Mouse (Mus musculus): ENCODE data around the gene Cryzl2.

Gene Cryzl2

GRCm38 (mm10) chr1:157524775-157525174, 66.4 kb downstream of the Cryzl2 start:
- TF ChIP-seq GATA4 (IDR thresholded peaks at IDR 0.05; ENCODE audit: insufficient replicate concordance, low read length) = no peak

DNA sequence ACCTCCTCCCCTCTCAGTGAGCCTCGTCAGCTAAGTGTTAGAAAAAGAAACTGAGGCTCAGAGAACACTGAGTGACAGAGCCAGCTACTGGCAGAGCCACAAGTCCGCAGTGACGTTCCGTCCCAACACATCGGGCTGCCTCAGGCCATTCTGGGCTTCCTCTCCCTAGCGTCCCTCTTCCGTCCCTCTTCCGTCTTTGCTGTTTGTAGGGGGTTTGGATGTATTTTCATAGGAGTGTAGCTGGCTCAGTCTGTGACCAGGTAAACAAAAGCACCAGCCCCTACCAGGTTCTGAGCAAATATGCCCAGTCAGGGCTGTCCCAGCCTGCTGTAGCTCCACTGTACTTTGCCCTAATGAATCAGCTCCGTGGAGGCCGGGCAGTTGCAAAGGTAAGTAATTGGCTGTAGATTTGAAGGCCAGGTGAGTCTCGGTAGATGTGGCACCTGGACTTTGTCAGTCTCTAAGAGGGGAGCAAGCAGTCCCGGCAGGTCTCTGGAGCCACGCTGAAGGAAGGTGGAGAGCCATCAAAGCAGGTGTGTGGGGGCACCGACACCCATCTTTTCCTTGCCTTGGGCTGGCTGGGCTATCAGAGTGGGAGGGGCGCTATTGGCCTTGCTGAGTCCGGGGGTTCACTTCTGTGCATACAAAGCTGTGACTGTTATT, 67.4 kb downstream of the Cryzl2 start:
- TF ChIP-seq GATA4 (IDR thresholded peaks at IDR 0.05; ENCODE audit: insufficient replicate concordance, low read length) = no peak

DNA sequence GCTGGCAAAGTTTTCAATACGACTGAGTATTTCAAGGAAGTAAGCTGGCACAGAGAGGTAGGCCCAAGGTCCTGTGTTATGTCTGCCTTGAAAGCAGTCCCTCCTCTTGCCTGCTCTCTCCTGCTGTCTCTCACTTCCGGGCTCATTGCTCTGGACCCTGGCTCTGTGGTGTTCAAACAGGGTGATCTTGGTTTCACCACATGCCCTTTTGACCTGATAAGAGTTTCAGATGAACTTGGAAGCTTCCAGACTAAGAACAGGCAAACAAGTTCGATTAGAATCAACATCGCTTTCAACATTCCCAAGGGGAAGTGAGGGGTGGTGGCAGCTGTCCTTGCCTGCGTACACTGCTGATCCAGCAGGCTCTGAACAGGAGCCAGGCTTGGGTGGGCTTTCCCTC, 68.2 kb downstream of the Cryzl2 start:
- TF ChIP-seq GATA4 (IDR thresholded peaks at IDR 0.05; ENCODE audit: insufficient replicate concordance, low read length) = peak; percentile 84

DNA sequence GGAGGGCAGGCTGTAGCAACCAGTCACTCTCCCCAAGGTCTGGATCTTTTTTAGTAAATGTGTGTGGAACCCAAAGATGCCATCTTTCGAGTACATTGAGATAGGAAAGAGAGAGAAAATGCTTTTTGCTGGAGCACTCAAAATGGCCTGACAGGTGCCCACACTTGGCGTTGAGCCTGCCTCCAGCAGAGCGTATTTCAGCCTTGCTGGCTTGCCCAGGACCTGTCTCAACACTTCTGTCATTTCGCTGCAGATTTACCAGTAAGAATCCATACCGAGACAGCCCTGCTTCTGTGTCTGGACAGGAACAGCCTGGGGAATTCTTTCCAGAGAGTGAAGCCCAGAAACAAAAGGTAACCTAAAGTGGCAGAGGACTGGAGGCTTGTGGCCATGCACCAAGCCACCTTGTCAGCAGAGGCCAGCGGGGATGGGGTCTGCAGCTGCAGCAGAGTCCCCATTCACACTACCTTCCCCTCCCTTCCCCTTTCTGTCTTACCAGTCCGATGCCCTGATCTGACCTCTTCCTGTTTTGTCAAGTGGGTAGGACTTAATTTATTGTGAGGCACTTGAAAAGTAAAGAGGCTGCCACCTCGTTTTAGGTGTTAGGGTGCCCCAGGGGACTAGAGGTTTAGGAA, 74.6 kb downstream of the Cryzl2 start:
- no peak for TF ChIP-seq GATA4 (IDR thresholded peaks at IDR 0.05; ENCODE audit: insufficient replicate concordance, low read length)

GRCm38 (mm10) chr1:157535571-157535970, 77.2 kb downstream of the Cryzl2 start:
- no peak for TF ChIP-seq GATA4 (IDR thresholded peaks at IDR 0.05; ENCODE audit: insufficient replicate concordance, low read length)

DNA sequence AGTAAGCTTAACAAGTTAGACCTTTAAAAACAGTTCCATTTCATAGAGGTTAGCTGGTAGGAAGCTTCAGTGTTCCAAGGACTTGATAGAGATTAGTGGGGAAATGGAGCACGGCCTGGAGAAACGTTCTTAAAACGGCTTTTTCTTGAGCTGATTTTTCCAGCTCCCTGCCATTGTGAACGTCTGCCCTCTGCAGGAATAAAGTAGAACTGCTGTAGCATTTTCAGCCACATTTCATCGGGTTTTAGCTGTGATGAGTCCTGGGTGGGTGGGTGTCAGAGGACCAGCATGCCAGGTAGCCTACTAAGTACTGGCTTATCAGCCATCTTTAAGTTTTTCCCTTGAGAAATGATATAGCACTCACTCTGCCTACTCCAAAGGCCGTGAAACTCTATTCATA, 78.1 kb downstream of the Cryzl2 start:
- TF ChIP-seq GATA4 (IDR thresholded peaks at IDR 0.05; ENCODE audit: insufficient replicate concordance, low read length) = no peak

GRCm38 (mm10) chr1:157537636-157538035, 79.3 kb downstream of the Cryzl2 start:
- no peak for TF ChIP-seq GATA4 (IDR thresholded peaks at IDR 0.05; ENCODE audit: insufficient replicate concordance, low read length)
